Mouse (Mus musculus): Measurements from ENCODE around the gene Olfr1040. TPM values are rescaled to one million over a fixed set of nuclear protein-coding genes. Genes with fewer than 3 reads are reported as not detected.

Gene Olfr1040
- not detected in 2 replicates for total RNA-seq (2023)

GRCm38 (mm10) chr2:86146632-86147031 lies at the start of gene Olfr1040:
Olfr1040 (minus strand) TSS chr2:86146732.

GRCm38 (mm10) chr2:86185583-86185982 lies 39.1 kb upstream of the Olfr1040 start, which contains the start of gene Olfr52:
Olfr52 (minus strand) TSS chr2:86185683.

GRCm38 (mm10) chr2:86177720-86178119 lies 31.2 kb upstream of the Olfr1040 start, which contains the start of gene Olfr1044:
Olfr1044 (minus strand) TSS chr2:86177820.

GRCm38 (mm10) chr2:86167422-86167821 lies 20.9 kb upstream of the Olfr1040 start, which contains the start of gene Olfr1043:
Olfr1043 (minus strand) TSS chr2:86167522.

GRCm38 (mm10) chr2:86161738-86162137 lies 15.2 kb upstream of the Olfr1040 start, which contains the start of gene Olfr1042:
Olfr1042 (minus strand) TSS chr2:86161838.

GRCm38 (mm10) chr2:86135828-86136227 lies 10.7 kb downstream of the Olfr1040 start, which contains the start of gene Olfr1039:
Olfr1039 (minus strand) TSS chr2:86135928.

Other genes with a start within 250 kb of the Olfr1040 start
- not detected in 2 replicates for gene Olfr1024, start 241.7 kb downstream of the Olfr1040 start, total RNA-seq (2023)
- gene Olfr1025-ps1, start 231.5 kb downstream of the Olfr1040 start, total RNA-seq (2023) = not detected in 2 replicates
- gene Olfr1026, start 225.2 kb downstream of the Olfr1040 start, total RNA-seq (2023) = not detected in 2 replicates
- gene Olfr1028, start 196.3 kb downstream of the Olfr1040 start, total RNA-seq (2023) = 0.13 TPM in 1 of 2 replicates, not detected in the other
- not detected in 2 replicates for gene Olfr1029, start 172.8 kb downstream of the Olfr1040 start, total RNA-seq (2023)
- not detected in 2 replicates for gene Olfr1030, start 167.5 kb downstream of the Olfr1040 start, total RNA-seq (2023)
- not detected in 2 replicates for gene Olfr1031, start 156.4 kb downstream of the Olfr1040 start, total RNA-seq (2023)
- gene Olfr1032, start 141.2 kb downstream of the Olfr1040 start, total RNA-seq (2023) = not detected in 2 replicates
- gene Olfr1033, start 126.1 kb downstream of the Olfr1040 start, total RNA-seq (2023) = not detected in 2 replicates
- gene Olfr1034, start 100.9 kb downstream of the Olfr1040 start, total RNA-seq (2023) = not detected in 2 replicates
- not detected in 2 replicates for gene Olfr1036, start 72.7 kb downstream of the Olfr1040 start, total RNA-seq (2023)
- not detected in 2 replicates for gene Olfr1037, start 59.3 kb downstream of the Olfr1040 start, total RNA-seq (2023)
- gene Olfr1039, start 10.8 kb downstream of the Olfr1040 start, total RNA-seq (2023) = not detected in 2 replicates
- gene Olfr1042, start 15.1 kb upstream of the Olfr1040 start, total RNA-seq (2023) = not detected in 2 replicates
- gene Olfr1043, start 20.8 kb upstream of the Olfr1040 start, total RNA-seq (2023) = not detected in 2 replicates
- not detected in 2 replicates for gene Olfr1044, start 31.1 kb upstream of the Olfr1040 start, total RNA-seq (2023)
- gene Olfr52, start 39.0 kb upstream of the Olfr1040 start, total RNA-seq (2023) = not detected in 2 replicates
- not detected in 2 replicates for gene Olfr1045, start 56.3 kb upstream of the Olfr1040 start, total RNA-seq (2023)
- not detected in 2 replicates for gene Olfr1046, start 72.6 kb upstream of the Olfr1040 start, total RNA-seq (2023)
- not detected in 2 replicates for gene Olfr1047, start 84.7 kb upstream of the Olfr1040 start, total RNA-seq (2023)
- not detected in 2 replicates for gene Olfr1048, start 93.6 kb upstream of the Olfr1040 start, total RNA-seq (2023)
- not detected in 2 replicates for gene Olfr1049, start 111.6 kb upstream of the Olfr1040 start, total RNA-seq (2023)
- gene Olfr1051, start 132.4 kb upstream of the Olfr1040 start, total RNA-seq (2023) = not detected in 2 replicates
- not detected in 2 replicates for gene Olfr1052, start 145.7 kb upstream of the Olfr1040 start, total RNA-seq (2023)
- not detected in 2 replicates for gene Olfr1053, start 168.6 kb upstream of the Olfr1040 start, total RNA-seq (2023)
- not detected in 2 replicates for gene Olfr1054, start 188.7 kb upstream of the Olfr1040 start, total RNA-seq (2023)
- gene Olfr1055, start 203.6 kb upstream of the Olfr1040 start, total RNA-seq (2023) = not detected in 2 replicates
- gene Olfr1056, start 215.7 kb upstream of the Olfr1040 start, total RNA-seq (2023) = not detected in 2 replicates
- not detected in 2 replicates for gene Olfr1057, start 231.7 kb upstream of the Olfr1040 start, total RNA-seq (2023)
- gene Olfr1058, start 241.8 kb upstream of the Olfr1040 start, total RNA-seq (2023) = not detected in 2 replicates